Mouse (Mus musculus): ENCODE measurements around the gene Pdzrn3.

The Pdzrn3 gene

DNA sequence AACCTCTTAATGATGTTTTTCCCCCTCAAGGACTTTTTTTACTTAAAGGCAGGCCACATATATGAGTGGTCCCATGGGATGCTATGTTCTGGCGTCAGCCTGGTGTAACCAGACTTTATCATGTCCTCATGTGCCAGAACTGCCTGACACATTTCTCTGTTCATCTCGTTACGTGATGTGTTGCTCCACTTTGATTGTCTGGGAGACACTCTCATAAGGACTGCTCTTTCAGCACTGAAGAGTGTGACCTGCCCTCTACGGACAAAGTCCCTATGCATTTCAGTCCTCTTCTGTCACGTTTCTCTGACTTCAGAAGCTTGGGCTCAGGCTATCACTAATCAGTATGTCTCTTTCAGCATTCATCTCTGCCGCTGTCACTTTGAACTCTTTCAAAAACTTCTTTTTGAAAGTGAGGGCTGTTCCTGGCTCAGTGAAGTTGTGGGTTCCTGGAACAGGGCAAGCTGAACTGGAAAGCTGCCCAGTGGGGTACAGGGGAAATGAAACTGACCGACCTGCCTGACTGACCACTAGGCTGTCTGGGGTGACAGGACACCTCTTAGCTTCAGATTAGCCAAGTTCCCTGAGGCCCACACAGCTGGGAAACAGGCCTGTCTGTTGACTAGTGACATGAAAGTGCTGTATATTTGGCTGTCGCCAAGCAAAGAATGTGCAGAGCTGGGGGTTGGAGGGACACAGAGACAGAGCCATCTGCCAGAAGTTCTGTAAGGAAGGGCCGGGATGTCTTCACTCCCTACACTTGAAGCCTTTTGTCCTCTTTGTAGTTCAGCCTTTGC lies 10.7 kb downstream of the Pdzrn3 start:
- DNase-seq: peak; percentile 30 to 35

- DNase-seq: no peak
Observed at GRCm38 (mm10) chr6:101365795-101366194, 11.9 kb downstream of the Pdzrn3 start.

DNA sequence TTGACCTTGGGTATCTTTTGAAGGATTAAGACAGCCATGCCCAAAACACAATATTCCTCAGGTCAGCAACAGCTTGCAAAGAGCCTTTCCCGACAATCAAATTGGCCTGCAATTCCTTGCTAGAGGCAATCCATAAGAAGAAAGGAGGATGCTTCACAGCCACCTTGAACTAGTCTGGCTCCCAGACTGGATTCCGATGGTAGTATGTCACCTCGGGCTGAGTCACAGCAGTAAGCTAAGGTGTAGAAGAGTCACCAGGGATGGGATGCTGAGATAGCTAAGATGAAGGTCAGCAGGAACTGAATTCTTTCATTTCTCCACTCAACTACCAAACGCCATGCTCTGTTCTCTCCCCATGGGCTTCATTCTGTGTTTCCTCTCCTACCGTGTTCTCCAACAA lies 13.8 kb downstream of the Pdzrn3 start:
- no peak for DNase-seq

DNA sequence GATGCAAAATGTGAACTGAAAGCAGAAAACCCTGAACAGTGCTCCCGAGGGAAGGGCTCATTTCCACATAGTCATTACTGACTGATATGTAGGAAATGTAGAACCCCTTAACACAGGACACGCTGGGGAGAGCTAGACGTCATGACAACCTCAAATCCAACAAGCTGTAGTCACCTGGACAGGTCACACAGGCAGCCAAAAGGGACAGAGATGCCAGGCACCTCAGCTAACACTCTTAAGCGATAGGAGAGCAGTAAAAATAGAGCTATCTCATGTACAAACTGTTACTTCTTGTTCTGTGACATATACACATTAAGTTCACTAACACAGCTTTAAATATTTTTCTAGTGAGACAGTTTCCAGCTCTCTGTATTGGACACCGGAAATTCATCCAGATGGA lies 15.0 kb downstream of the Pdzrn3 start:
- DNase-seq: no peak

- no peak for DNase-seq
Observed at GRCm38 (mm10) chr6:101362268-101362667, 15.4 kb downstream of the Pdzrn3 start.

GRCm38 (mm10) chr6:101360211-101360737 lies 17.4 kb downstream of the Pdzrn3 start:
- peak; percentile 40 to 60 for DNase-seq

GRCm38 (mm10) chr6:101359646-101360045 lies 18.1 kb downstream of the Pdzrn3 start:
- no peak for DNase-seq

DNA sequence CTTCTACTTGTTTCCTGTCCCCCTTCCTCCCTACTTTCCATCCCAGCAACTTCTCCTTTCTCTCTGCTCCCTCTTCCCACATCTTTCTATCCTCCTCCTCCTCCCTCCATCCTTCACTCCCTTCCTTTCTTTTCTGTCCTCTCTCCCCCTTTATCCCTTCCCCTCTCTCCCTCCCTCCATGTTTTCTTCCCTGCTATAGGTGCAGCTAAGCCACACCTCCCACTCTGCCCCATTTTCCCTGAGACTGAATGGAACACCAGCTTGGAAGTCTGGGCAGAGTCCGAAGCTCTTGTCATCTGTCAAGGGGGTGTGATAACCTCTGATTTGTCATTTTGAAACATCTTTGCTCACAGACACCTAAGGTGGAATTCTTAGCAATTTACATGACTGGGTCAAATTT lies 22.8 kb downstream of the Pdzrn3 start:
- DNase-seq: no peak

DNA sequence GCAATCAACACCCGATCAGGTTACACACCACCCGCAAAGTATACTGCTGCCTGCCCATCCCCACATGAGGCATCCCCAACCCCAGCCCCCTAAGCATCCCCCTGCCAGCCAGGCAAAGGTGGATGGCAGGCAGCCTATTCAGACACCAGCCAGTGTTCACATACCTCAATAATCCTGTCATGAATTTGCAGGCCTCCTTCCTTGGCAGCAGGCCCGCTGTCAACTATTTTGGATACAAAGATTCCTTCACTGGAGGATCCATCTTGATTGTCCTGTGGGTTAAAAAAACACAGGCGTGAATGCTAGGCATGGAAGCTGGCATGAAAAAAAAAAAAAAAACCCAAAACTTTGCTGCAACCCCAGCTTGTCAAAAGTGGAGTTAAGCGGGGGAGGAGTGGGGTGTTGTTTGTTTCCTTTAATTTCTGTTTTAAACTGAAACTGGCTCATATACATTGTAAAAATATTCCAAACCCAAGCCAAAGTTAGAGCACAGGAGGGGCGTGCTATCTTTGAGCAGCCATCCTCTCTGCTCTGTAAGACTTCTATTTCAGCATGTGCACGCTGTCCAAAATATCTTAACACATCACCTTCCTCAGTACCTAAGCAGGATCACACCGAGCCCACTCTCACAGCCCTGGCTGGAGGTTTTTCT lies 23.3 kb downstream of the Pdzrn3 start:
- DNase-seq: no peak

- DNase-seq: no peak
Observed at GRCm38 (mm10) chr6:101353701-101354100, 24.0 kb downstream of the Pdzrn3 start.

- DNase-seq: no peak
Observed at GRCm38 (mm10) chr6:101352626-101353025, 25.1 kb downstream of the Pdzrn3 start.

- DNase-seq: no peak
Observed at GRCm38 (mm10) chr6:101351100-101351499, 26.6 kb downstream of the Pdzrn3 start.

- DNase-seq: no peak
Observed at GRCm38 (mm10) chr6:101350414-101350973, 27.2 kb downstream of the Pdzrn3 start.

DNA sequence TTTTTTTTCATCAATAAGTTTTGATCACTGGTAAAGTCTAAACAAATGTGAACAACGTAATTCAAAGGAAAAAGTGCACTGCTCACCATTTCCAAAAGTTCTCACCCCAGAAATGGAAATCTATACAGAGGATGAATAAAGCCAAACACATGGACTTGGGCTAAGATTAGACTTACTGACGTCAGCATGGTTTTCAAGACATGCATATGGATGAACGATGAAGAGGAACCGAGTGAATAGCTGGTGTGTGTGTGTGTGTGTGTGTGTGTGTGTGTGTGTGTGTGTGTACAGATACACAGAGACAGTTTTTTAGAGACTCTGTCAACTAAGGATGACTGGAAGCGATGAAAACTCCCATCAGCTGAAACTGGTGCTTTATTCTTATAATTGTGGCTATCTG lies 29.2 kb downstream of the Pdzrn3 start:
- DNase-seq: no peak

DNA sequence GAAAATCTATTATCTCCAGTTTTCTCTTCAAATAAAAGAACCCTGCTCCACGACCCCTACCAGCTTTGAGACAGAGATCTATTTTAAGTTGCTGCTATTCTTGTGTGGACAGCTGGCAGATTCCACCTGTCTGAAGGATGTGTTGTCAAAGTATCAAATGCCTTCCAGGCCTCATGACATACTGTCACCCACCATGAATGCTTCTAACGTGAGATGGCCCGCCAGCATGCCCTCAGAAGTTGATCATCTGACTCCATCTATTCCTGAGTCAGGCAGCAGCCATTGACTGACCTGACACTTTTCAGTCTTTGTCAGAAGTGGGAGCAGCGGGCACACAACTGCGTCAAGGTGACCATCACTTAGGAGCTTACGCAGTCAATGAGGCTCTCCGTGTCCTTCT lies 37.6 kb downstream of the Pdzrn3 start:
- DNase-seq: no peak

GRCm38 (mm10) chr6:101337842-101338528 lies 39.7 kb downstream of the Pdzrn3 start:
- DNase-seq: no peak

- DNase-seq: no peak
Observed at GRCm38 (mm10) chr6:101336660-101337059, 41.0 kb downstream of the Pdzrn3 start.

DNA sequence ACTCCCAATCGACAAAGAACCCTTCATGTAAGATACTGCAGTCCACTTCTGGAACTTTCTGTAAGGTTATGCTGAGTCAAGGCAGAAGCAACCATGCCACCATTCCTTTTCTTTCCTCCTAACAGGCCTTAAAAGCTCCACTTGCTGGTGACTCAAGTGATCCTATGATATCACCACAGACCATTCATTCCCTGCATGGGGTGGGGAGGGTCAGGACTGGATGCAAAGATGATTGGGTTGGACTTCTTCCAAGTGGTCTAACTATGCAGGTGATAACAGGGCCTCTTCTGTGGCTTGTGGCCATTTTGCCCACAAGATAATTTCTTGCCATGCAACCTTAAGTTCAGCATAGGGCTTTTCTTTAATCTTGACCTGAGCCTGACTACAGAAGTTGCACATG lies 42.0 kb downstream of the Pdzrn3 start:
- DNase-seq: no peak

- no peak for DNase-seq
Observed at GRCm38 (mm10) chr6:101334495-101334894, 43.2 kb downstream of the Pdzrn3 start.

- peak; percentile 23 to 38 for DNase-seq
Observed at GRCm38 (mm10) chr6:101330392-101330791, 47.3 kb downstream of the Pdzrn3 start.

- no peak for DNase-seq
Observed at GRCm38 (mm10) chr6:101329499-101329898, 48.2 kb downstream of the Pdzrn3 start.

DNA sequence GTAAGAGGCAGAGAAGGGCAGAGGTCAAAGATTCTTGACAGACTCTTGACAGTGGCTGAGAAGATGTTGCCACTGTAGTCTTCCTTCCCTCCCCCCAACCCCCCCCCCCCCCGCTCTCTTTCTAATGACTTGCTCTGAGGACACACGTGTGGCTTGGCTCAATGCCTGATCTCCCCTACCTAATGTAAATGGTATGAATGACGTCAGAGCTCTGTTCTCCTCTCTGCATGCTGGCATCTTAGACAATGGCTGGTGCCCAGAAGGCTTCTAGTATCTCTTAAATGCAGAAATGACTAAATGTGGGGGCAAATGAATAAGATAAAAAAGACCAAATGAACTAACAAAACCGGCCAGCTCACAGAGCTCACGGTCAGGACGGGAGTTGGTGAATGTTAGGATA lies 49.2 kb downstream of the Pdzrn3 start:
- DNase-seq: no peak

GRCm38 (mm10) chr6:101327741-101328140 lies 50.0 kb downstream of the Pdzrn3 start:
- DNase-seq: no peak

Measured in kidney, postnatal 4 days (tissue).